Mouse (Mus musculus): ENCODE measurements at regions not wholly inside any gene's neighbourhood (a gene's known extent, or its start where the extent isn't known, plus 50 kb on each side); places are given as distances from the start of the nearest gene placed in this dataset.

DNA sequence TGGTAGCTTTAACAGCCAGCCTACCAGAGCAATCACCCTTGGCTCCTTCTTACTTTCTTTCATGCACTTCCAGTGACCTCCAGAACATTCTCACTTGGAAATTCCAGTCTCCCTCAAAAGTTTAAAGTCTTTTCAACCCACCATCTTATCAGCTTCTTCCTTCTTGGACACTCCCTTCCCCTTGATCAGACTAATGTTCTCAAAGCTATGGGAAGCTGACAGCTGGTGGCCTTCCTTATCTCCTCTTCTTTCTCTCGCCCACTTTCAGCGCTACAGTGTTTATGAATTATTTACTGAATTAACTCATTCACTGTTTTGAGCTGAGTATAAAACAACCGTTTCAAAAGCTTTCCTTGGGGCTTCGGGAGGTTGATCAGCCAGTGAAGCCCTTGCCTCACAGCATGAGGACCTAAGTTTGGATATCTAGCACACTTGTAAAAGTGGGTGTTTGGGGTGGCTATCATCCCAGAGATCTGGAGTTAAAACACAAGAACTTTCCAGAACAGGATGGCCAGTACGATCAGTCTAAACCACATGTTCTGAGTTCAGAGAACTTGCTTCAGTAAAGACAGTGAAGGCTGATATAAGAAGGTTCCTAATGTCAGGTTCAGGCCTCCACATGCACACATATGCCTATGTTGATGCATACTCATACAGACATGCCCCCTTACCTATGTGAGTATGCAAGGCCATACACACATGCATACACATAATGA is 59.7 kb upstream of the Ikzf2 start:
- DNase-seq: no peak

DNA sequence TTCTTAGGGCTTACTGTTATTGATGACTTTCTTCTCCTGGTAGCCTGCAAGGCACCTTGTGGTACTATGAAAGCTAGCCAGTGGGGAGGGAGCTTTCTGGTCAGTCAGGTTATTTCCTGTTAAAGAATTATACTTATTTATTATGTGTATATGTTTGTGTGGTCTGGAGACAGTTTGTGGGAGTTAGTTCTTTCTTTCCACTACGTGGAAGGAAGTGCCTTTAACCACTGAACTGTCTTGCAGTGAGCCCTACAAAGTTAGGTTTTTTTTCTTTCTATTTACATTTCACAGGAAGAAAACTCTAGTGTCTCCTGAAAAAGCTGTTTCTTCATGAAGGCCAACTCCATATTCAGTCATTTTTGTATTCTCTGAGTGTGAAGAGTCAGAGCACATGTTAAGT is 65.7 kb upstream of the Ikzf2 start:
- DNase-seq: no peak

DNA sequence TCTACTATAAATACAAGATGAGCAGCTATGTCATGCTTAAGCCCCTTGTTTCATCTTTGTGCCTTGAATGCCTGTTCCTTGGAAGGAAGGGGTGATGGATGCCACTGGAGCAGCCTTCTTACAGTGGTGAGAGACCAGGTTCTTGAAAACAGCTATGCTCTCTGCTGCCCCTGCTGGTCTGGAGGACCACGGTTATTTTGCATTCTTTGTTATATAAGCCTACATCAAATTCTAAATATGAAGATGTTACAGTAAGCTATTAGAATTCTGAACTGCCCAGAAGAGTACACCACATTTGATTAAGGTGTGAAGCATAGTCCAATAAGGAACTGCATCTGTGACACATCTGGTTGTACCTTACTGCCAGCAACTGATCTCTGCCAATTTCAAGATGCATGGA is 69.1 kb upstream of the Spag16 start:
- no peak for DNase-seq

DNA sequence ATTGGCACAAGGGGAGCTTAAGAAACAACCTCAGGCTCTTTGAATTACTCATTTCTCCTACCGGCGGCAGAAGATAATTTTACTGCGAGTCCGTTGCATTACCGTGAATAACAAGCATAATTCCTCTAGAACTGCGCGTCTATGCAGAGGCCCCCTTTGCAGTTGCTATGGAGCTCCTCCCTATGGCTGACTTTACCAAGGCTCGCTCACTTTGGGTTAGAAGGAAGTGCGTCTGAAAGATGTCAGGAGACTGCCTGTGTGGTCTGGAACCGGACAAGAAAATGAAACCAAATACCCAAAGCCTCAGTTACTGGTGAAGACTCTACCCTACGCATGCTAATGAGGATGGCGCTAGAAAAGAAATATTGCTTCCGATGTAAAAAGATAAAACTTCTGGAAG is 67.2 kb upstream of the Spag16 start:
- peak; percentile 6 for DNase-seq

DNA sequence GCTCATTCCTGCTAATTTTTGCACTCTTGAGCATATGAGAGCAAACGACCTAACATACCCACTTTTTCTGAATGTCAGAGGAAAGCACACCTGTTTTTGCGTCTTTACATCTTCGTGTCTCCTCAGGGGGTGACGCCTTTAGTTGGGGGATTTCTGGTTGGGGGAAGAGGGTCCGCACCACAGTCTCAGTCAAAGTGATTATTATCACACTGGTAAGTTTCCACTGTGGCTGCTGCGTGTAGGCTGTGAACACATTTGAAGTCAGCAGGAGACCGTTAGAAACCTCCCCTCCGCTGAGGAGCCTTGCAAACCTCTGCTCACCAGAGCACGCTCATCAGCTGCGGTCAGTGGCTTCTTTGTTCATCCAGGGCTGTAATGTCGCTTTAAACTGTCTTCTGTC is 58.1 kb upstream of the Spag16 start:
- no peak for DNase-seq

DNA sequence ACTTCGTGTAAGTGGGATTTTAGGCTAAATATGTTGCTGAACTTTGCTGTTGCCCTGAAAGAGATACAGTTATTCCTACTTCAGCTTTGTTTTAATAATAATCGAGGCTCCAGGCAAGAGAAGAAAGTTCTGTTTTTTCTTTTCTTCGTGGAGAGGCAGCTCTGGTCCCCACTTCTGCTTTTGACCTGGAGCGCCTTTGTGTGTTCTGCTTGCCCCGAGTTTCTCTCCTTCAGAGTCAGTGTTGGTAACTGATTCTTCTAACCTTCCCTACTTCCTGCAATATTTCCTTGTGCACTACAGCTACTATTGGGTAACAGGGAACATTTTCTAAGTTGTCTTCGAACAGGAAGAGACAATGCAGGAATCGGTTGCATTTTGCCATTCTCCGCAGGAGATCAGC is 56.6 kb upstream of the Spag16 start:
- DNase-seq: no peak

DNA sequence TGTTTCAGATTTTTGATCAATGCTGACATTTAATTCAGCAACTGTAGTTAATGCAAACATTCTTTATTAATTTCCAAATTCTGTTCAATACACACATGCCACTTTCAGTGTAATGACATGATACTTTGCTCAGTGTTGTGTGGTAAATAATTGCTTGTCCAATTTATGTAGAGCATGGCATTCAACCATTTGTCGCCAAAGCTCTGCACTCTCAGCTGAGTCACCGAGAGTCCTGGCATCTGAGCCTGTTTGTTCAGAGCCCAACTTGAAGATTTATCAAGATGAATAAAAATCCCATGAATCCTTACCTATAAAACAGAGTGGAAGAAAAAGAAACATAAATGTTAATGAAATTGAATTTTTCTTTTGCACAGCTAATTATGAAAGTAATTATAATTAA is 55.3 kb upstream of the Spag16 start:
- no peak for DNase-seq

DNA sequence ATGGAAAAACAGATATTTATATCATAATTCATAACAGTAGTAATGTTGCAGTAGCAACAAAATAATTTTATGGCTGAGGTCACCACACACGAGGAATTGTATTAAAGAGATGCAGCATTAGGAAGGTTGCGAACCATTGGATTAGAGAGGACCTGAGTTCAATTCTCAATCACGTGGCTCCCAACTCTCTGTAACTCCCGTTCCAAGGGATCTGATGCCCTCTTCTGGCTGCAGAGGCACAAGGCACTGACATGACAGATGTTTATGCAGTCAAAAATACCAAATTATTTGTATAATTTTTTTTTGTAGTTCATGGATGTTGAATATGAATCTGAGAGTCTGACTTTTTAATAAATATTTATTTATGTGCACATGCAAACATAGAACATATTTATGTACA is 51.2 kb upstream of the Spag16 start:
- DNase-seq: no peak

All from liver (tissue).